Mouse (Mus musculus) urinary bladder, postnatal 25 days (tissue): Measurements from ENCODE around the gene Togaram1.

Experiments
- DNase-seq: peaks from one replicate; pipeline ENCODE4 v3.0.0; 2022; ENCODE audit warnings: low spot score

Gene Togaram1

DNA sequence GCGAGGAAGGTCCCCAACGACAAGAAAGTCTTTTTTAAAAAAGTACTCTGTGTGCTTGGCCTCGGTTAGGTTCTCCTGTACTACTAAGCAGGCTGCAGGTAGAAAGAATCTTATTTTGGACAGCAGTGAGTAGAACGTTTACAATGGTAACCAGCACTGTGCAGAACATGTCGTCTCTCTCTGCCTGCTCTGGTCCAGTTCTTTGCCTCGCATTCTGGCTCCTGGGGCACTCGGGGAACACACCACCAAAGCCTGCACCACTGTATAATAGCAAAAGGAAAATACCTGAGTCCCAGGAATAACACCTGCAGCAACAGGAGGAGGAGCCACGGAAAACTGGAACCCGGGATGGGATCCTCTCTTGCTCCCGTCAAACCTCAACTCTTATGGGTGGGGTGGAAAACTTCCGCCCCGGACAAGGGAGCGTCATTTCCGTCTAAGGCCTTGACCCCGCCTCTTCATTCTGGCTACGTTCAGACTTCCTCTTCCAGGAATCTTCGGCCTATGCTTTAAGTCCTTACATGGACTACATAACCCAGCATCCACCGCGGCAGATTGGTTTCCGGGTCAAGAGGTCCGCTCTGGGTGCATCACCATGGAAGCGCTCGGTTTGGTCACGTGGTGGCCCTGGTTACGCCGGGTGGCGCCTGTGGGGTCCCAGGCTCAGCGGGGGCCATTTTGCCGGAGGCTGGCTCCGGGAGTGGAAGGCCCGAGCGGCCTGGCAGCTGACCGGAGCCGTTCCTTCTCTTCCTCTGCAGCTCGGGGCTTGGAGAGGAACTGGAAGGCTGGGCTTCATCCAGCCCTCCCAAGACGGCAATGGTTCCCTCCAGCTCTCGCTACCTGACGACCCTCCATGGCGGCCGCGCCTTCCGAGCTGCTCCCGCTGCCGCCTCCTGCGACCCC is at the start of gene Togaram1, which contains the start of gene Klhl28:
Gene Togaram1 (plus strand): TSS at position 681 of the 903 bp plus-strand sequence.
Gene Klhl28 (minus strand): TSS at position 411 of the 903 bp plus-strand sequence.
- DNase-seq: peak; percentile 97

GRCm38 (mm10) chr12:64916735-64917134 is 48.9 kb upstream of the Togaram1 start:
- DNase-seq: no peak

GRCm38 (mm10) chr12:64917578-64918471 is 47.8 kb upstream of the Togaram1 start, which contains the start of gene Gm527:
Gm527 (plus strand) TSS chr12:64917906.
- peak; percentile 92 for DNase-seq

- no peak for DNase-seq
Measured at GRCm38 (mm10) chr12:64937493-64937892, 28.1 kb upstream of the Togaram1 start.

- no peak for DNase-seq
Measured at GRCm38 (mm10) chr12:64964560-64964959, 1.0 kb upstream of the Togaram1 start.

DNA sequence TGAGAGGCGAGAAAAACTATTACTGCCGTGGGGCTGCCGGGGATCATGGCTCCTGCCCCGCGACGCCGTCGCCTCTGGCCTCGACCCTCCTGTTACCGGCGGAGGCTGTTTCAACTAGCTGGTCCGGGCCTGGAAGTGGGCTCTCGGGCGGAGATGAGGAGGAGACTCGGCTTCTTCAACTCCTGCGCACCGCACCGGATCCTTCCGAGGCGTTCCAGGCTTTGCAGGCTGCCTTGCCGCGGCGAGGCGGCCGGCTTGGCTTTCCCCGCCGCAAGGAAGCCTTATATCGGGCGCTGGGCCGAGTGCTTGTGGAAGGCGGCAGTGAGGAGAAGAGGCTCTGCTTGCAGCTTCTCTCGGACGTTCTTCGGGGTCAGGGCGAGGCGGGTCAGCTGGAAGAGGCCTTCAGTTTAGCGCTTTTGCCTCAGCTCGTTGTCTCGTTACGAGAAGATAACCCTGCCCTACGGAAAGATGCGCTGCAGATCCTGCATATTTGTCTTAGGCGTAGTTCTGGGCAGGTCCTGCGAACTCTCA is 562 bp downstream of the Togaram1 start:
- peak; percentile 46 for DNase-seq

- no peak for DNase-seq
Measured at GRCm38 (mm10) chr12:64966652-64967435, 1.2 kb downstream of the Togaram1 start.

- DNase-seq: no peak
Measured at GRCm38 (mm10) chr12:64967470-64967869, 1.9 kb downstream of the Togaram1 start.

GRCm38 (mm10) chr12:64968067-64968466 is 2.5 kb downstream of the Togaram1 start:
- DNase-seq: no peak

- no peak for DNase-seq
Measured at GRCm38 (mm10) chr12:64971399-64971798, 5.8 kb downstream of the Togaram1 start.

- no peak for DNase-seq
Measured at GRCm38 (mm10) chr12:64972063-64972462, 6.5 kb downstream of the Togaram1 start.

DNA sequence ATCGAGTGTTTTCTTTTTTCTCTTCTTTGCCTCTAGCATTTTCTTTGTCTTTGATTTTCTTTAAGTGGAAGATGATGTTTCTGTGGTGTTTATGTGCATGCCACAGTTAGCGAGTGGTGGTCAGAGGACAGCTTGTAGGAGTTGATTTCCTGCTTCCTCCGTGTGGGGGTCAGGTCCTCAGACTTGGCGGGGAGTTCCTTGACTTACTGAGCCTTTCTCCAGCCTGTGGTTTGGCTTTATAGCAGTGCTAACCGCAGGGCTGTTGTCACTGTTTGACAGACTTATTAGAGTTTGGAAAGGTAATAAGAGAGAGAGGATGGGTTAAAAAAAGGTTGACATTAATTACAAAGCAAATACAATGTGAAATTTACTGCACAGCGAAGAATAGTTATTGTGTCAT is 10.0 kb downstream of the Togaram1 start:
- no peak for DNase-seq

GRCm38 (mm10) chr12:64976191-64976590 is 10.6 kb downstream of the Togaram1 start:
- no peak for DNase-seq

GRCm38 (mm10) chr12:64977518-64977917 is 11.9 kb downstream of the Togaram1 start:
- no peak for DNase-seq

DNA sequence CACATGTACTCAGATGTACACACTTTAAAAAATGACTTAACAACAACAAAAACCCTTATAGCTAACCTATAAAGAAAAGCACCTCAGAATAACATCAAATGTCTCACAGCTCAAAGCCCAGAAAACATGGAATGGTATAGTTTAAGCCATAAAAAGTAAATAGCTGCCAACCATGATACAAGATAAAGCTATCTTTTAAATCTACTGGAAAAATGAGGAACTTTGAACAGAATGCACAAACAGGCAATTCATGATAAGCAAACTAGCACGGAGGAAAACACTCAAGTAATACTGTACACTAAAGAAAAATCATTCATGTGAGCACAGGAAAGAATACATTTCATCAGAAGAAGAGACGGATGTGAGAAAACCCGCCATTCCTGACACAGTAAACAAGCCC is 42.1 kb downstream of the Togaram1 start:
- no peak for DNase-seq

- DNase-seq: no peak
Measured at GRCm38 (mm10) chr12:65022842-65023241, 57.2 kb downstream of the Togaram1 start.

DNA sequence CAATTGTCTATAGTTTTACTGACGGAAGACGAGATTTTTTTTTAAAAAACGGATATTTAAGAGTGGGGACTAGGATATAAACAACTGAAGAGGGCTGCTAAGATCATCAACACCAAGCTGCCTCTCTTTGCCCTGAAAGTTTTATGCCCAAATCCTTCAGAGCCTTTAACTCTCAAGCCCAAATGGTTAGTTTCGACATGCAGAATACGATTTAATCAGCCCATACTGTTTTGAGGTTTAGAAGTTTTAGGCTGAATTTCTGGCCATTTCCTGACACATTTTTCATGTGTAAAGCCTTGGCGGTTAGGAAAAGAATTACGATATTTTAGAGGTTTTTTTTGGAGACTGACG is 70.2 kb downstream of the Togaram1 start:
- no peak for DNase-seq

DNA sequence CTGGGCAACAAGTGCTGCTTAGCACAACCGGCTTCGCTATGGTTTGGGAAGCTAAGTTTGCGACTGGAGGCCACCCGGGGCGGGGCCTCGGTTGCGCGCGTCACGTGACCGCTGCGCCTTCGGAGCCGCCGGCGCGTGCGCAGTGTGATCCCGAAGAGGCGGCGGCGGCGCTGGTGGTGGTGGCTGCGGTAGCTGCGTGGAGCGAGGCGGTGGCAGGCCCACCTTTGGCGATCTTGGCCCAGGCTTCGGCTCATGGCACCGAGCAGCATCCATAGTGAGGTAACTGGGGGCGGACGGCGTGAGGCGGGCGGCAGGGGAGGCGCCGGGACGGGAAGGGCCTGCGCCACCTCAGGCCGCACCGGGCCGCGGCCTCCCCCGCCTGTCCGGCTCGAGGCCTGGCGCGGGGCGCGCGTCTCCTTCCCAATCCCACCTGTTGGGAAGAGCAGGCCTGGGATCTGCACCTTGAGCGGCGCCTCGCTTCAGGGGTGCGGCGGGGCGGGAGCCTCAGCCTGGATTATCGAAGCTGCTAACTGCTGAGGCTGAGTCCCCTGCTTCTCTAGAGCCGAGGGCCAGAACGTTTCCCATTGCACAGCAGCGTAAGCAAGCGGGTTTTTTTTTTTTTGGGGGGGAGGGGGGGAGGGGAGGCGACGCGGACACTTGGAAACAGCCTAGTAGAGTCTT is 70.7 kb downstream of the Togaram1 start, which contains the start of gene Prpf39:
Gene Prpf39 (plus strand): TSS at position 144 of the 681 bp plus-strand sequence.
- peak; percentile 91 for DNase-seq

- DNase-seq: no peak
Measured at GRCm38 (mm10) chr12:65036892-65037545, 71.4 kb downstream of the Togaram1 start.

DNA sequence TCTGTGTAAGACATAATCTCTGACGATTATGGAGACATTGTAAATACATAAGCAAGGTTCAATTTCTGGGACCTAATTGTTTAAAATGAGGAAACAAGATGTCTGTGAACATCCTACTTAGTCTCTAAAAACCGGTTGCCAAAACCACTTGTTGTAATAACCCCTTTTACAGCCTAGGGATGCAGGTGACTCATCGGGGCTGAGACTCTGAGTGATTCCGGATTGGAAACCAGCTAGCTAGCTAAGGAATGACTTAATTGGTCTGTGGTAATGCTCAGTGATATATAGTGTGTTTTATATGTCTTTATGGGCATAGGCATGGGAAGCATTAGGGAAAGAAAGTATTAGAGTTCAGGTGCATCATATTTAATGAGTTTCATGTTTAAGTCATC is 71.9 kb downstream of the Togaram1 start:
- no peak for DNase-seq
